Mouse (Mus musculus) liver, embryonic 16.5 days (tissue): ENCODE results near the gene Vmn2r83. TPM values are rescaled to one million over a fixed set of nuclear protein-coding genes. Genes with fewer than 3 reads are reported as not detected.

ENCODE experiments used
- ATAC-seq: fragments of 200-750 bp; cut with Nextera tagmentation; 2 replicates; pipeline ENCODE4 v1.8.0; 2017; ENCODE audit warnings: low read depth, mild to moderate bottlenecking, moderate number of reproducible peaks, moderate library complexity
- H3K27ac ChIP-seq: fragments of 300-500 bp; sonication (generic); 2 replicates; pipeline ENCODE4 v1.5.1; 2014; ENCODE audit warnings: mild to moderate bottlenecking, low read length
- H3K27me3 ChIP-seq: fragments of 300-500 bp; sonication (generic); 2 replicates; pipeline ENCODE4 v1.6.1; 2014; ENCODE audit warnings: low read depth, low read length, mixed read lengths; ENCODE audit not compliant: control insufficient read depth, insufficient read depth
- H3K36me3 ChIP-seq: fragments of 300-500 bp; sonication (generic); 2 replicates; pipeline ENCODE4 v1.6.1; 2014; ENCODE audit warnings: mild to moderate bottlenecking; ENCODE audit not compliant: control insufficient read depth, insufficient read depth
- H3K4me1 ChIP-seq: fragments of 300-500 bp; sonication (generic); 2 replicates; pipeline ENCODE4 v1.6.1; 2014; ENCODE audit warnings: low read depth, low read length, mixed read lengths; ENCODE audit not compliant: control insufficient read depth
- H3K4me2 ChIP-seq: fragments of 300-500 bp; sonication (generic); 2 replicates; pipeline ENCODE4 v1.6.1; 2014; ENCODE audit warnings: low read depth, low read length, mixed read lengths
- H3K4me3 ChIP-seq: fragments of 300-500 bp; sonication (generic); 2 replicates; pipeline ENCODE4 v1.5.1; 2014; ENCODE audit warnings: low read depth, mild to moderate bottlenecking, low read length
- H3K9ac ChIP-seq: fragments of 300-500 bp; sonication (generic); 2 replicates; pipeline ENCODE4 v1.6.1; 2014; ENCODE audit warnings: low read depth, low read length
- H3K9me3 ChIP-seq: fragments of 300-500 bp; sonication (generic); replicated peaks from 2 replicates; pipeline ENCODE4 v1.6.1; 2016; ENCODE audit warnings: low read length; ENCODE audit not compliant: control insufficient read depth
- WGBS: fragments of 180-500 bp; shearing (Covaris S2); extraction: QIAGEN DNeasy Blood & Tissue Kit; methylation state at CpG from one replicate; pipeline ENCODE4 v1.1.7; 2014; ENCODE audit not compliant: insufficient replicate concordance; 5-methylcytosine and 5-hydroxymethylcytosine counted together
- polyA plus RNA-seq: library from polyadenylated mRNA; unstranded; fragments of >200 nt; fragmentation: Nextera tagmentation; extraction: Ambion mirVana; gene quantifications from 2 replicates; pipeline ENCODE4 v1.2.1, GENCODE M21; 2015

The Vmn2r83 gene
- polyA plus RNA-seq, 1 experiment from 2014 or later: not detected

DNA sequence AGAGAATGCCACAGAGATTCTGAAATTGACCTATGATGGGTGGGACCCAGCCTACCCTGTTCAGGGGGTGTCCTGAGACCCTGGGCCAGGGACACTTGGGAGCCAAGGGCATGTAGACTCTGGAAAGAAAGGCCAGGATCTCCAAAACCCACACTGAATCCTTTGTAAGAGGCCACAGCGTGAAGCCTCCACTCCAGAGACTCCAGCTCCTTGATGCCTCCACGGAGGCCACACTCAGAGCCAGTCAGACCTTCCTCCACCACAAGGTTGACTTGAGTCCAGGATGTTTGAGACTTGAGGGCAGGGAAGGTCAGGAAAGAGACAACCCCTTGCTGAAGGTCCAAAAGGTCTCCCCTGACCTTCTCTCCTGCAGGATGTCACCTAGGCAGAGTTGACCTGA is 65.9 kb downstream of the Vmn2r83 start:
- Histone ChIP-seq H3K9me3 (no peaks in the 10 kb centered on the region), H3K4me3 (no peak overlapping the region), H3K4me2 (no peak overlapping the region), H3K27ac (no peak overlapping the region), H3K9ac (no peak overlapping the region), H3K36me3 (no peaks in the 10 kb centered on the region), H3K4me1 (peaks cover 9% of the 10 kb centered on the region), H3K27me3 (0 out of 2 replicates have a peak, but pooled peaks cover 2% of the 10 kb centered on the region)
- 76% methylated on average over 2 of the region's 2 CpGs for WGBS
- ATAC-seq: no peak

DNA sequence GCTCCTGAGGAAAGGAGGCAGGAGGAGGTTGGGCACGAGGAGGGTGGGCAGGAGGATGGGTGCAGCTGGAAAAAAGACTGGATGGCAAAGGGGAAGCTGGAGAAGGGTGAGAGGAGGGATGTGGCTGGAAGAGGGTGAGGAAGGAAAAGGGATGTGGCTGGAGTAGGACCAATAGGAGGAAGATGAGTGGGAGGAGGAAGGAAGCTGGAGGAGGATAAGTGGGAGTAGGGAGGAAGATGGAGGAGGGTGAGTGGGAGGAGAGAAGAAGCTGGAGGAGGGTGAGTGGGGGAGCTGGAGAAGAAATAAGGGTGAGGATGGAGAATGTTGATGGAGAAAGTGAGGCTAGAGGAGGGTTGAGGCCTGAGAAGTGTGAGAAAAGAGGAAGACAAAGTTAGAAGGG is 66.9 kb downstream of the Vmn2r83 start:
- Histone ChIP-seq H3K4me1 (peaks cover 9% of the 10 kb centered on the region), H3K27ac (no peak overlapping the region), H3K9ac (no peak overlapping the region), H3K4me3 (no peak overlapping the region), H3K36me3 (peaks cover 4% of the 10 kb centered on the region), H3K27me3 (0 out of 2 replicates have a peak, but pooled peaks cover 2% of the 10 kb centered on the region), H3K4me2 (no peak overlapping the region), H3K9me3 (no peaks in the 10 kb centered on the region)
- no peak for ATAC-seq
- 29% methylated on average over 1 of the region's 1 CpGs for WGBS

- Histone ChIP-seq H3K9me3 (no peaks in the 10 kb centered on the region), H3K27ac (no peak overlapping the region), H3K36me3 (peaks cover 7% of the 10 kb centered on the region), H3K27me3 (0 out of 2 replicates have a peak, but pooled peaks cover 2% of the 10 kb centered on the region), H3K4me2 (no peak overlapping the region), H3K4me3 (no peak overlapping the region), H3K4me1 (peaks cover 9% of the 10 kb centered on the region), H3K9ac (no peak overlapping the region)
- 60% methylated on average over 12 of the region's 12 CpGs for WGBS
- ATAC-seq: no peak
Measured at GRCm38 (mm10) chr10:79536461-79537080, 68.0 kb downstream of the Vmn2r83 start.

- Histone ChIP-seq H3K27me3 (0 out of 2 replicates have a peak, but pooled peaks cover 2% of the 10 kb centered on the region), H3K36me3 (peaks cover 12% of the 10 kb centered on the region), H3K9me3 (no peaks in the 10 kb centered on the region), H3K4me2 (no peak overlapping the region), H3K4me3 (no peak overlapping the region), H3K4me1 (peaks cover 9% of the 10 kb centered on the region), H3K9ac (no peak overlapping the region), H3K27ac (no peak overlapping the region)
- ATAC-seq: no peak
- WGBS: 77% methylated on average over 7 of the region's 7 CpGs
Measured at GRCm38 (mm10) chr10:79537271-79537670, 68.7 kb downstream of the Vmn2r83 start.

- ATAC-seq: no peak
Measured at GRCm38 (mm10) chr10:79537781-79538180, 69.2 kb downstream of the Vmn2r83 start.

GRCm38 (mm10) chr10:79538323-79538722 is 69.8 kb downstream of the Vmn2r83 start:
- WGBS: 65% methylated on average over 3 of the region's 3 CpGs
- H3K27me3 ChIP-seq: 0 out of 2 replicates have a peak, but pooled peaks cover 2% of the 10 kb centered on the region
- H3K4me1 ChIP-seq: peaks cover 8% of the 10 kb centered on the region
- H3K4me2 ChIP-seq: no peak overlapping the region
- no peak for ATAC-seq
- no peak overlapping the region for H3K4me3 ChIP-seq
- no peak overlapping the region for H3K9ac ChIP-seq
- H3K27ac ChIP-seq: no peak overlapping the region
- H3K9me3 ChIP-seq: no peaks in the 10 kb centered on the region
- peaks cover 12% of the 10 kb centered on the region for H3K36me3 ChIP-seq

More at GRCm38 (mm10) chr10:79537781-79538180, 69.2 kb downstream of the Vmn2r83 start:
- Histone ChIP-seq H3K9me3 (no peaks in the 10 kb centered on the region), H3K27me3 (0 out of 2 replicates have a peak, but pooled peaks cover 2% of the 10 kb centered on the region), H3K4me2 (no peak overlapping the region), H3K9ac (no peak overlapping the region), H3K27ac (no peak overlapping the region), H3K4me3 (no peak overlapping the region), H3K36me3 (peaks cover 12% of the 10 kb centered on the region), H3K4me1 (peaks cover 9% of the 10 kb centered on the region)
- WGBS: 66% methylated on average over 2 of the region's 2 CpGs

GRCm38 (mm10) chr10:79538873-79539272 is 70.3 kb downstream of the Vmn2r83 start:
- peaks cover 12% of the 10 kb centered on the region for H3K36me3 ChIP-seq
- H3K4me3 ChIP-seq: no peak overlapping the region
- no peak for ATAC-seq
- H3K4me1 ChIP-seq: peaks cover 3% of the 10 kb centered on the region
- H3K27ac ChIP-seq: no peak overlapping the region
- 0 out of 2 replicates have a peak, but pooled peaks cover 2% of the 10 kb centered on the region for H3K27me3 ChIP-seq
- H3K9me3 ChIP-seq: no peaks in the 10 kb centered on the region
- H3K4me2 ChIP-seq: no peak overlapping the region
- 28% methylated on average over 4 of the region's 4 CpGs for WGBS
- H3K9ac ChIP-seq: no peak overlapping the region

DNA sequence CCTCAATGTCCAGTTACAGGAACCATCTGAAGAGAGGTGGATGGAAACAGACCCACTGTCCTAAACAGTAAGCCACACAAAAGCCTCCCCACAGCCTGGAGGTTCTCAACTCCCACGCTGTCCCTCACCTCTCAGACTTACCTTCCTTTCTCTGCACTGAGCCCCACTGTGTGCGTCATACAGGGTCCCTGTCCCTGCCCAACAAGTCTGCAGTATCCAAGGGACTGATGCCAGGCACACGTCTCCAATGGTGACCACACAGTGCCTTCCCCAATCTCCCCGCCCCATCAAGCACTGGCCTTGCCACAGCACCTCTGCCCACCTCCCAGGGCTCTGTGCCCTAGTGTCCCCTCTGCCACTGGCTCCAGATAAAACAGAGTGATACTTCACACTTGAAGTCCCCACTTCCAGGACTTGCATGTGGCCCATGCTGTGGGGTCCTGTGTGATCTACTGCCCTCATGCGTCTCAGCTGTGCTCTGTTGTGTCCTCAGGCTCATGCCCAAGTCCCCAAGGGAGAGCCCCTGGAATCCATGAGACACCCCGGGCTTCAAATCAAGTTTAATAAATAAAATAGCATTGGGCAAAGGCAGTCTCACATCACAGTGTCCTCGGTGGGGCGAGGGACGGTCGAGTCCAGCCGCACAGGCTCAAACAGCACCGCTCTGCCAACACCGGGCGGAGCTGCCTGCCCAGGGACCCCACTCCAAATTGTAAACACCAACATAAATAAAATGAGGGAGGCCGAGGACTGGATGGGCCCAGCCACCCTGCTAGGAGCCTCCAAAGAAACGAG is 71.4 kb downstream of the Vmn2r83 start:
- Histone ChIP-seq H3K27ac (no peak overlapping the region), H3K36me3 (peaks cover 12% of the 10 kb centered on the region), H3K27me3 (no peaks in the 10 kb centered on the region), H3K9ac (no peak overlapping the region), H3K4me2 (no peak overlapping the region), H3K9me3 (no peaks in the 10 kb centered on the region), H3K4me3 (no peak overlapping the region), H3K4me1 (no peaks in the 10 kb centered on the region; the same call in 1 of the 2 replicates)
- ATAC-seq: no peak
- 80% methylated on average over 16 of the region's 16 CpGs for WGBS

DNA sequence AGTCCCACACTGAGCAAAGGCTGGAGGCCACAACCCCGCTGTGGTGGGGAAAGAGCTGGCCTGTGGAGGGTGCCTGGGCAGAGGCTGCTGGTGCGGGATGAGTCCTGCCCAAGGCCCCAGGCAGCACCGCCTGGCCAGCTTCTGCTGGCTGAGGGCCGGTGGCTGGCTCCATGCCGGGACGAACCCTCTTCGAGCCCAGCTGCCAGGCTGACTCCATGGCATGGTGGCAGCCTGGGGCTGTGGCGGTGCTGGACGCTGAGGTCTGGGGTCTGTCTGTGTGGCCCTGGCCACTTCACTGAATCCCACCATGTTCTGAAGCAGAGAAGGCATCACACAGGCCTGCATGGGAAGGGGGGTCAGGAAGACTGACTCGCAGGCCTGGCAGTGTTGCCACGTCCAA is 72.2 kb downstream of the Vmn2r83 start:
- H3K4me1 ChIP-seq: no peaks in the 10 kb centered on the region; the same call in 1 of the 2 replicates
- WGBS: 80% methylated on average over 11 of the region's 11 CpGs
- H3K36me3 ChIP-seq: peaks cover 12% of the 10 kb centered on the region
- no peaks in the 10 kb centered on the region for H3K27me3 ChIP-seq
- H3K27ac ChIP-seq: no peak overlapping the region
- H3K4me3 ChIP-seq: no peak overlapping the region
- ATAC-seq: no peak
- H3K4me2 ChIP-seq: no peak overlapping the region
- H3K9ac ChIP-seq: no peak overlapping the region
- H3K9me3 ChIP-seq: no peaks in the 10 kb centered on the region
